14 mouse cellular contexts compared by ENCODE assay signal in the genomic region with DNA sequence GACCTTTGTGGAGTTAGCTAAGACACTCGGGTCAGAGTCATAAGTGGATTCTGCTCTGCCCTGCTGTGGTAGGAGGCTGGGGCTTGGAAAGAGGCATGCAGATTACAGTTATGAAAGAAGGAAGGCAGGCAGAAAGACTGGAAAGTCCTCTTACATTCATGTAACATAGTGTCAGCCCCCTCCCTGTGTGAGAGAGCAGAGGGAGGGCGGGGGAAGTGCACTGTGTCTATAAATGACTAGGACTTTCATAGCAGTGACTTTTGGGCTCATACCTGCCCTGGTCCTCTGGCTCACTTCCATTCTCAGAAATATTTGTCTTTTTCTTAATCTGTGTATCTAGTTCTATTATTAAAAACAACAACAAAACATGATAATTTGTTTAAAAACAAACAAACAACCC. TPM values are rescaled to one million over a fixed set of nuclear protein-coding genes. Genes with fewer than 3 reads are reported as not detected.
DNase-seq lines count a peak whose midpoint lies in the region; ATAC-seq and TF ChIP-seq lines count a peak whose summit lies in the region.
"Had no signal": no experiment of that assay in that cellular context is flagged by ENCODE, and none has a peak within 500 bp of the region (broad histone marks: within the 10 kb centered on the region; RNA-seq: fewer than 3 reads in every experiment).

No protein-coding gene starts in this region.

- no peak for TF ChIP-seq POLR2A in CH12.LX (IDR thresholded peaks at IDR 0.05; ENCODE audit: low read depth, low read length)

- dilution Hi-C loops in CH12.LX (cut with MboI; ENCODE audit: extremely low pct_ligation_motif_present, extremely low pct_unique_long_range_greater_than_20kb, low sequenced_read_pairs), result no loop called here

- no peak for DNase-seq in heart, adult 18-20 months
- DNase-seq in CH12.LX (ENCODE audit: extremely low read depth), result peak; percentile 37
- DNase-seq in B cell, adult 2 months, result no peak
- DNase-seq in embryo, embryonic 9.5 days (ENCODE audit: extremely low spot score), result no peak
- DNase-seq: cerebellum, adult 11-12 months; heart, postnatal 10 days; lung, adult 18-20 months; thymus, postnatal 4 days had no signal

- peak; percentile 36; the same call in 1 of the 2 replicates for ATAC-seq in heart, embryonic 12.5 days (ENCODE audit: insufficient number of reproducible peaks, low FRiP score)
- ATAC-seq in intestine, embryonic 16.5 days, result peak; percentile 50
- ATAC-seq in megakaryocyte-erythroid progenitor cell, adult 5-6 weeks (replicated peaks; ENCODE audit: low FRiP score, low TSS enrichment, poor library complexity, severe bottlenecking), result peak; percentile 45
- ATAC-seq: forebrain, embryonic 16.5 days; hindbrain, postnatal 0 days had no signal

- no peak for TF ChIP-seq RAD21 in CH12.LX (IDR thresholded peaks at IDR 0.05; ENCODE audit: low read depth, low read length)

- H3K9me3 ChIP-seq in heart, embryonic 12.5 days (replicated peaks), result no peaks in the 10 kb centered on the region
- no peaks in the 10 kb centered on the region for H3K9me3 ChIP-seq in CH12.LX (replicated peaks; ENCODE audit: low read length)
- no peaks in the 10 kb centered on the region for H3K9me3 ChIP-seq in intestine, embryonic 16.5 days (ENCODE audit: control insufficient read depth, low read length)
- H3K9me3 ChIP-seq: neural tube, embryonic 12.5 days had no signal

- TF ChIP-seq CTCF in CH12.LX (conservative IDR thresholded peaks at IDR 0.05 in 1 of 2, IDR thresholded peaks at IDR 0.05 in 1 of 2; ENCODE audit: low read depth in 2 of 2, low read length in 2 of 2), result no peak

- peak overlapping the region; percentile 28; the same call in 1 of the 2 replicates for H3K27ac ChIP-seq in heart, embryonic 12.5 days (ENCODE audit: poor library complexity, severe bottlenecking)
- peak overlapping the region; percentile 61 for H3K27ac ChIP-seq in CH12.LX (ENCODE audit: insufficient read depth, low read depth)
- peak overlapping the region; percentile 29 for H3K27ac ChIP-seq in intestine, embryonic 16.5 days (ENCODE audit: low read length)
- H3K27ac ChIP-seq: hindbrain, postnatal 0 days; neural tube, embryonic 12.5 days had no signal

- in situ Hi-C loops in CH12.LX (cut with MboI; ENCODE audit: low pct_ligation_motif_present, low pct_unique_long_range_greater_than_20kb, low sequenced_read_pairs), result no loop called here

- H3K79me2 ChIP-seq in CH12.LX (replicated peaks; ENCODE audit: control insufficient read depth, extremely low read depth, insufficient read depth, poor library complexity, severe bottlenecking), result no peaks in the 10 kb centered on the region

- no peaks in the 10 kb centered on the region for H3K27me3 ChIP-seq in heart, embryonic 12.5 days (replicated peaks)
- H3K27me3 ChIP-seq in CH12.LX (replicated peaks), result no peaks in the 10 kb centered on the region
- H3K27me3 ChIP-seq in intestine, embryonic 16.5 days (replicated peaks; ENCODE audit: control insufficient read depth, insufficient read depth, low read length), result no peaks in the 10 kb centered on the region
- H3K27me3 ChIP-seq: neural tube, embryonic 12.5 days had no signal

- WGBS in heart, embryonic 12.5 days, result 69% methylated on average over 2 of the region's 2 CpGs
- WGBS in intestine, embryonic 16.5 days, result 76% methylated on average over 2 of the region's 2 CpGs

- H3K9ac ChIP-seq in heart, embryonic 12.5 days, result no peak overlapping the region
- peak overlapping the region; percentile 10; the same call in 1 of the 2 replicates for H3K9ac ChIP-seq in CH12.LX (ENCODE audit: insufficient read depth, low read depth)
- no peak overlapping the region for H3K9ac ChIP-seq in intestine, embryonic 16.5 days (ENCODE audit: low read depth, low read length)
- H3K9ac ChIP-seq: neural tube, embryonic 12.5 days had no signal

- TF ChIP-seq EP300 in CH12.LX (IDR thresholded peaks at IDR 0.05; ENCODE audit: low read length), result peak; percentile 80

- peaks cover 23% of the 10 kb centered on the region for H3K4me1 ChIP-seq in heart, embryonic 12.5 days (replicated peaks)
- peaks cover 6 to 19% of the 10 kb centered on the region in 2 experiments; a peak in 3 of 4 replicates for H3K4me1 ChIP-seq in CH12.LX (ENCODE audit: control insufficient read depth in 1 of 2, insufficient read depth in 2 of 2)
- H3K4me1 ChIP-seq in intestine, embryonic 16.5 days (ENCODE audit: control insufficient read depth, insufficient read depth, low read length), result no peaks in the 10 kb centered on the region; the same call in 1 of the 2 replicates

- no peak overlapping the region for H3K4me3 ChIP-seq in heart, embryonic 12.5 days
- no peak overlapping the region for H3K4me3 ChIP-seq in CH12.LX (replicated peaks in 1 of 3; ENCODE audit: low read depth in 2 of 3, low read length in 2 of 3, poor library complexity in 1 of 3)
- no peak overlapping the region for H3K4me3 ChIP-seq in intestine, embryonic 16.5 days (ENCODE audit: low read length)
- H3K4me3 ChIP-seq: neural tube, embryonic 12.5 days had no signal

- no peaks in the 10 kb centered on the region for H3K36me3 ChIP-seq in heart, embryonic 12.5 days
- peaks cover 0 to 4% of the 10 kb centered on the region in 2 experiments for H3K36me3 ChIP-seq in CH12.LX (replicated peaks in 1 of 2; ENCODE audit: control insufficient read depth in 1 of 2, insufficient read depth in 1 of 2, low read length in 1 of 2)
- 0 out of 2 replicates have a peak, but pooled peaks cover 3% of the 10 kb centered on the region for H3K36me3 ChIP-seq in intestine, embryonic 16.5 days (ENCODE audit: control insufficient read depth, insufficient read depth, low read length)

- no peak overlapping the region for H3K4me2 ChIP-seq in heart, embryonic 12.5 days
- peak overlapping the region; percentile 41; the same call in 1 of the 2 replicates for H3K4me2 ChIP-seq in CH12.LX (ENCODE audit: insufficient read depth, low read depth, poor library complexity, severe bottlenecking)
- no peak overlapping the region for H3K4me2 ChIP-seq in intestine, embryonic 16.5 days (ENCODE audit: low read depth, low read length)
- H3K4me2 ChIP-seq: neural tube, embryonic 12.5 days had no signal

TF ChIP-seq in CH12.LX, 34 proteins besides CTCF, POLR2A, EP300 and RAD21:
- TF ChIP-seq MAZ (IDR thresholded peaks at IDR 0.05; ENCODE audit: low read depth, low read length) (peak; percentile 97), BHLHE40 (IDR thresholded peaks at IDR 0.05; ENCODE audit: low read depth, low read length) (0 out of 2 replicates have a peak, but pooled peaks have one; percentile 26), CHD2 (IDR thresholded peaks at IDR 0.05; ENCODE audit: low read length) (peak; percentile 20; the same call in 1 of the 2 replicates), ELF1 (IDR thresholded peaks at IDR 0.05; ENCODE audit: low read depth, low read length) (0 out of 2 replicates have a peak, but pooled peaks have one; percentile 22), UBTF (IDR thresholded peaks at IDR 0.05; ENCODE audit: low read depth, low read length) (no peak), IRF4 (IDR thresholded peaks at IDR 0.05; ENCODE audit: low read depth, low read length) (peak; percentile 88), RCOR1 (conservative IDR thresholded peaks at IDR 0.05; ENCODE audit: low read depth, low read length) (no peak), ZKSCAN1 (IDR thresholded peaks at IDR 0.05; ENCODE audit: borderline replicate concordance, low read depth, low read length) (no peak), JUND (conservative IDR thresholded peaks at IDR 0.05; ENCODE audit: low read depth, low read length) (0 out of 2 replicates have a peak, but pooled peaks have one; percentile 26)

RNA-seq across cellular contexts. Expression of a gene that starts 33.9 kb away (rescaled TPM):
- 18.5 and 20.2 TPM in 2 replicates for polyA plus RNA-seq in heart, embryonic 12.5 days (2016; fragmentation: Nextera tagmentation; extraction: Ambion mirVana)
- 10 to 100 TPM in 1 of 2 experiments, under 1 TPM in 1; 0.65 to 13.4 TPM for total RNA-seq in heart, adult 18-20 months (2021)
- total RNA-seq in CH12.LX (2012; rRNA removed), result 1.7 and 2.1 TPM in 2 replicates
- total RNA-seq in CH12.LX (2014; rRNA removed), result 6.1 and 6.8 TPM in 2 replicates
- polyA plus RNA-seq in CH12.LX (2012; ENCODE audit: insufficient read length, low read depth), result 4.7 and 6.0 TPM in 2 replicates
- 51.4 and 51.7 TPM in 2 replicates for polyA plus RNA-seq in intestine, embryonic 16.5 days (2015; fragmentation: Nextera tagmentation; extraction: Ambion mirVana)
- total RNA-seq in megakaryocyte-erythroid progenitor cell, adult 5-6 weeks (2014; fragmentation: Nextera tagmentation), result 13.0 and 19.4 TPM in 2 replicates
- total RNA-seq in megakaryocyte-erythroid progenitor cell, adult 5-6 weeks (2017), result 15.8 and 17.0 TPM in 2 replicates
